Mouse (Mus musculus) midbrain, embryonic 11.5 days (tissue): ENCODE results near the gene Zfp329. TPM values are rescaled to one million over a fixed set of nuclear protein-coding genes. Genes with fewer than 3 reads are reported as not detected.

Source experiments
- ATAC-seq: fragments of 200-750 bp; cut with Nextera tagmentation; 2 replicates; pipeline ENCODE4 v1.8.0; 2017; ENCODE audit warnings: moderate TSS enrichment, moderate library complexity; ENCODE audit not compliant: low FRiP score
- DNase-seq: peaks from one replicate; pipeline ENCODE4 v3.0.0; 2015; ENCODE audit warnings: low spot score; ENCODE audit errors: missing footprints
- H3K27ac ChIP-seq: fragments of 300-500 bp; sonication (generic); 2 replicates; pipeline ENCODE4 v1.5.1; 2014; ENCODE audit warnings: low read depth, low read length
- H3K27me3 ChIP-seq: fragments of 300-500 bp; sonication (generic); 2 replicates; pipeline ENCODE4 v1.6.1; 2014; ENCODE audit warnings: mild to moderate bottlenecking, low read length, moderate library complexity, mixed read lengths; ENCODE audit not compliant: control insufficient read depth, insufficient read depth
- H3K36me3 ChIP-seq: fragments of 300-500 bp; sonication (generic); 2 replicates; pipeline ENCODE4 v1.6.1; 2014; ENCODE audit warnings: mild to moderate bottlenecking, low read length, moderate library complexity, mixed read lengths; ENCODE audit not compliant: control insufficient read depth, insufficient read depth
- H3K4me1 ChIP-seq: fragments of 300-500 bp; sonication (generic); 2 replicates; pipeline ENCODE4 v1.6.1; 2014; ENCODE audit warnings: low read length; ENCODE audit not compliant: control insufficient read depth, insufficient read depth
- H3K4me2 ChIP-seq: fragments of 300-500 bp; sonication (generic); 2 replicates; pipeline ENCODE4 v1.6.1; 2014; ENCODE audit warnings: mild to moderate bottlenecking, moderate library complexity
- H3K4me3 ChIP-seq: fragments of 300-500 bp; sonication (generic); 2 replicates; pipeline ENCODE4 v1.5.1; 2014; ENCODE audit warnings: low read depth, low read length
- H3K9ac ChIP-seq: fragments of 300-500 bp; sonication (generic); 2 replicates; pipeline ENCODE4 v1.6.1; 2014; ENCODE audit warnings: low read length
- H3K9me3 ChIP-seq: fragments of 300-500 bp; sonication (generic); 2 replicates; pipeline ENCODE4 v1.6.1; 2016; ENCODE audit warnings: low read length; ENCODE audit not compliant: control insufficient read depth
- WGBS: fragments of 180-500 bp; shearing (Covaris S2); extraction: QIAGEN DNeasy Blood & Tissue Kit; methylation state at CpG from one replicate; pipeline ENCODE4 v1.1.7; 2014; 5-methylcytosine and 5-hydroxymethylcytosine counted together
- polyA plus RNA-seq: library from polyadenylated mRNA; unstranded; fragments of >200 nt; fragmentation: Nextera tagmentation; extraction: Ambion mirVana; gene quantifications from 2 replicates; pipeline ENCODE4 v1.2.1, GENCODE M21; 2014

Zfp329 gene
- 19.5 and 19.8 TPM in 2 replicates for polyA plus RNA-seq

DNA sequence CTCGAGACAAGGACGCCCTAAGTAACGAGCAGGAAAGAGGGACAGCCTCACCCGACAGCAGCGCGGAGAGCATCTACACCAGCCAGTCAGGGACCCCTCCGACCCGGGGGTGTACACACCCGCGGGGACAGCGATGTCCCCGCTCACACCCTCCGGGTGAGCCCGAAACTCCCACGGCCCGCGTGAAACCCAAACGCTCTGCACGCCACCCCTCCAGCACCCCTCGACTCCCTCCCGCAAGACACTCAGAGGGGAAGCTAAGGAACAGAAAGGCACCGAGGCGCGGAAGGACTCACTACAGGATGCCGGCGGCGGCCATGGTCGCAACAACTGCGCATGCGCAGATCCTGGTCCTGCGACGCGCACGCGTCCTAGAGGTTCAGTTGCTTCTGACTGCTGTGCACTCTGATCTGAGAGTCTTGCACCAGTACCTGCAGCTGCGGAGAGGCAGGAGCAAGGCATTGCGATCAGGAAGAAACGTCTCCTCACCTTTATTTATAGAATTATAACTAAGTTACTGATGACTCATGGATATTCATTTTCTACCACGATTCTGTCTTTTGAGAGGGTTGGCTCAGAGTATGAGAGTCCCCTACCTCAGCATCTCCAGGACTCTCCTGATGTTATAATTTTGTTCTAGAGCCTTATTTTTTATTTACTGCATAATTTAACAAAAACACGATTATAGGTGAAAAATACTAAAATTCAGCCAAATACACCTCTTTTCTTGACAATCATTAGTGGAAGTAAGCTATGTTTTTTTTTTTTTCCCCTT lies at the start of gene Zfp329:
Gene Zfp329 (minus strand): TSS at position 338 of the 775 bp plus-strand sequence.
- no peaks in the 10 kb centered on the region for H3K27me3 ChIP-seq
- peaks cover 20% of the 10 kb centered on the region for H3K9me3 ChIP-seq
- H3K4me1 ChIP-seq: peaks cover 5% of the 10 kb centered on the region; the same call in 1 of the 2 replicates
- H3K4me2 ChIP-seq: peak within 1 kb of the TSS; percentile 68
- H3K9ac ChIP-seq: peak within 1 kb of the TSS; percentile 95
- DNase-seq (peak; percentile 99), ATAC-seq (peak; percentile 97)
- H3K27ac ChIP-seq: peak within 1 kb of the TSS; percentile 38; the same call in 1 of the 2 replicates
- peaks cover 14% of the 10 kb centered on the region for H3K36me3 ChIP-seq
- peak within 1 kb of the TSS; percentile 84 for H3K4me3 ChIP-seq
- WGBS: under 1% methylated on average over 40 of the region's 40 CpGs

GRCm38 (mm10) chr7:12835779-12836178 lies 17.1 kb upstream of the Zfp329 start:
- WGBS: 99% methylated on average over 4 of the region's 4 CpGs
- ATAC-seq: no peak
- Histone ChIP-seq H3K9me3 (peaks cover 20% of the 10 kb centered on the region), H3K4me3 (no peak overlapping the region), H3K4me2 (peak overlapping the region; percentile 37; the same call in 1 of the 2 replicates), H3K9ac (no peak overlapping the region), H3K27me3 (no peaks in the 10 kb centered on the region), H3K36me3 (peaks cover 34% of the 10 kb centered on the region), H3K4me1 (no peaks in the 10 kb centered on the region), H3K27ac (no peak overlapping the region)
- DNase-seq: no peak

DNA sequence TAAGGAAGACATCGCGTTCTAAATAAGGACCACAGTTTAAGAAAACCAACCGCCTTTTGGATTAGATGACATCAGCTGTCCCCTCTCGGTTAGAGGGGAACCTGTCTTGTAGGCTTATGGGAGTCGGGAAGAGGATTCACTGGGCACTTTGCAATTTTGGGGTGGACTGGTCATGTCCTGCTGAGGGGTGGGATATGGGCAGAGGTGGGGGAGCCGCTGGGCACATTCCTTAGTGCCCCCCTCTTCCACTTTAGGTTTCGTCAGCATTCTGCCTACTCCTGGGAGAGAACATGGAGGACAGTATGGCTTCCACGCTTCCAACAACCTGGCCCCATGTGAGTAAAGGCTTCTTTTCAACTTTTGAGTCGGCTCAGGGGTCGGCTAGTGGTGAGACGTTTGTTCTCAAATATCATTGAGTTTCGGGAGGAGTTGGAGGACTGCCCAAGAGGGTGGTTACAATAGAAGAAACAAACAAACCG lies 16.6 kb upstream of the Zfp329 start:
- Histone ChIP-seq H3K36me3 (peaks cover 31% of the 10 kb centered on the region), H3K9ac (peak overlapping the region; percentile 64), H3K27me3 (no peaks in the 10 kb centered on the region), H3K27ac (no peak overlapping the region), H3K4me2 (peak overlapping the region; percentile 37), H3K4me1 (no peaks in the 10 kb centered on the region), H3K4me3 (peak overlapping the region; percentile 47), H3K9me3 (peaks cover 16% of the 10 kb centered on the region)
- 49% methylated on average over 13 of the region's 13 CpGs for WGBS
- ATAC-seq: peak; percentile 62
- no peak for DNase-seq

GRCm38 (mm10) chr7:12834162-12835120 lies 15.8 kb upstream of the Zfp329 start, which contains the start of gene Zfp110:
Gene Zfp110 (plus strand): TSS chr7:12834761.
- peak; percentile 97 for ATAC-seq
- no peak within 1 kb of the TSS for H3K27ac ChIP-seq

GRCm38 (mm10) chr7:12815566-12815965 lies 3.1 kb downstream of the Zfp329 start:
- Histone ChIP-seq H3K9me3 (peaks cover 24% of the 10 kb centered on the region), H3K4me3 (no peak overlapping the region), H3K27ac (no peak overlapping the region), H3K36me3 (peaks cover 33% of the 10 kb centered on the region), H3K4me1 (peaks cover 5% of the 10 kb centered on the region; the same call in 1 of the 2 replicates), H3K9ac (no peak overlapping the region), H3K4me2 (no peak overlapping the region), H3K27me3 (no peaks in the 10 kb centered on the region)
- ATAC-seq: no peak
- 96% methylated on average over 8 of the region's 8 CpGs for WGBS
- no peak for DNase-seq

More at GRCm38 (mm10) chr7:12834162-12835120, 15.8 kb upstream of the Zfp329 start, which contains the start of gene Zfp110:
- Histone ChIP-seq H3K27me3 (no peaks in the 10 kb centered on the region), H3K9me3 (peaks cover 12% of the 10 kb centered on the region), H3K4me1 (no peaks in the 10 kb centered on the region), H3K9ac (peak within 1 kb of the TSS; percentile 64), H3K4me3 (peak within 1 kb of the TSS; percentile 47), H3K4me2 (peak within 1 kb of the TSS; percentile 37), H3K36me3 (peaks cover 27% of the 10 kb centered on the region)
- DNase-seq: peak; percentile 98
- 4% methylated on average over 47 of the region's 47 CpGs for WGBS

- H3K4me2 ChIP-seq: peak overlapping the region; percentile 62
- peaks cover 10% of the 10 kb centered on the region for H3K36me3 ChIP-seq
- no peaks in the 10 kb centered on the region for H3K27me3 ChIP-seq
- ATAC-seq (peak; percentile 83; the same call in 1 of the 2 replicates), DNase-seq (no peak)
- H3K27ac ChIP-seq: 0 out of 2 replicates have a peak overlapping the region, but pooled peaks have one; percentile 50
- H3K4me3 ChIP-seq: peak overlapping the region; percentile 46
- 2% methylated on average over 16 of the region's 16 CpGs for WGBS
- no peaks in the 10 kb centered on the region; the same call in 1 of the 2 replicates for H3K9me3 ChIP-seq
- peaks cover 5% of the 10 kb centered on the region; the same call in 1 of the 2 replicates for H3K4me1 ChIP-seq
- H3K9ac ChIP-seq: peak overlapping the region; percentile 83
Observed at GRCm38 (mm10) chr7:12803727-12804071, 15.0 kb downstream of the Zfp329 start.

DNA sequence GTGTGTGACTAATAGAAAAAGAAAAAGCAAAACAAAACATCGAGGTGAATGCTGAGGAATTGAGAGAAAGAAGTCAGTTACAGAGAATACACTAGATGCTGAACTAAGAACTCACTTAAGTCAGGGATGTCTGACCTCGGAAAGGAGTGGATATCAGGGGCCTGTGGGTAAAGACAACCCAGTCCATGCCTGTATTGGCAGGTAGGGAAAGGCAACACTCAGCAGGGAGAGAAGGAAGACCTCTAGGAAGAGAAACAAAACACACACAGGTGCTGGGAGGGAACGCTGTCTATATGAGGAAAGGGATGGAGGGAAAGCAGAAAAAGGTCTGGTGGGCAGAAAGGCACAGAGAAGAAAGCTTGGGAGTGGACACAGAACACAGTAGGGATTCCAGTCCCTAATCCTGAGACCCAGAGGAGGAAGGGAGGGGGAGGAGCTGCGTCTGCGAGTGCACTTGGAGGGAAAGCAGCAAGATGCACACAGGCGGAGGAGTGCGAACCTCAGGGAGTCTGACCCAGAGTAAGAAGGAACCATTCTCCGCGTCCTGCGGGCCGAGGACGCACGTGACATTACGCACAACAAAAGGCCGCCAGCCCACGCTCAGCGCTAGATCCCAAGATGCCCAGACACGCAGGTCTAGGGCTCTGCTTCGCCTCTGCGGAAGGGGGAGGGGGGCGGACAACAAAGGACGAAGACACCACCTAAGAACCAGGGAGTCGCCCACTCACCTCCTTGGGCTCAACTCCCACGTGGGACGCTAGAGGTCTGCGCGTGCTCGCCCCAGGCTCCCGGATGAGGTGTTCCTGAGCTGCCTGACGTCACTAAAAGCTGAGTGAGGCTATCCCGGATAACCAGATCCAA lies 15.6 kb downstream of the Zfp329 start, which contains the start of gene Zscan18:
Gene Zscan18 (minus strand): TSS at position 770 of the 861 bp plus-strand sequence.
- peak within 1 kb of the TSS; percentile 83 for H3K9ac ChIP-seq
- DNase-seq (peak; percentile 98), ATAC-seq (peak; percentile 97)
- H3K9me3 ChIP-seq: no peaks in the 10 kb centered on the region; the same call in 1 of the 2 replicates
- H3K36me3 ChIP-seq: peaks cover 5% of the 10 kb centered on the region
- peaks cover 5% of the 10 kb centered on the region; the same call in 1 of the 2 replicates for H3K4me1 ChIP-seq
- peak within 1 kb of the TSS; percentile 62 for H3K4me2 ChIP-seq
- peak within 1 kb of the TSS; percentile 46 for H3K4me3 ChIP-seq
- peak within 1 kb of the TSS; percentile 50; the same call in 1 of the 2 replicates for H3K27ac ChIP-seq
- no peaks in the 10 kb centered on the region for H3K27me3 ChIP-seq
- WGBS: 5% methylated on average over 31 of the region's 31 CpGs

DNA sequence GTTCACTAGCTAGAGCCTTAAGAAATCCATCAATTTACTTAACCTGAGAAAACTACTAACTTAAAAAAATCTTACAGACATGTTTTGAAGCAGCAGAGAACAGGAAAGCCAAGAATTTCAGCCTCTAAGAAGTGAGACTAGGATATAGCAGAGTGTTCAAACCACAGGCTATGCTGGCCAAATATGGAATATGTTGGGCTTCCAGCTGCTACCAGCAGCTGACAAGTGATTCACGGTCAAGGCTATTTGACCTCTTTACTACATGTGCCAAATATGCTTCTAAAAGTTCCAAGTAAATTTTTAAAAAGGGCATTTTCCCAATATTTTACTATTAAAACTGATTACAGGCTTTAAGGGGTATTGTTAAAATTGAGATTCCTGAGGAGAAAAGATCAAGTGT lies 19.1 kb downstream of the Zfp329 start:
- 82% methylated on average over 1 of the region's 1 CpGs for WGBS
- Histone ChIP-seq H3K4me1 (peaks cover 5% of the 10 kb centered on the region; the same call in 1 of the 2 replicates), H3K4me2 (no peak overlapping the region), H3K4me3 (no peak overlapping the region), H3K27ac (no peak overlapping the region), H3K27me3 (no peaks in the 10 kb centered on the region), H3K36me3 (no peaks in the 10 kb centered on the region), H3K9me3 (peaks cover 11% of the 10 kb centered on the region; the same call in 1 of the 2 replicates), H3K9ac (no peak overlapping the region)
- no peak for DNase-seq
- no peak for ATAC-seq
